ENCODE assay signal across 1 mouse cellular context in the genomic region with DNA sequence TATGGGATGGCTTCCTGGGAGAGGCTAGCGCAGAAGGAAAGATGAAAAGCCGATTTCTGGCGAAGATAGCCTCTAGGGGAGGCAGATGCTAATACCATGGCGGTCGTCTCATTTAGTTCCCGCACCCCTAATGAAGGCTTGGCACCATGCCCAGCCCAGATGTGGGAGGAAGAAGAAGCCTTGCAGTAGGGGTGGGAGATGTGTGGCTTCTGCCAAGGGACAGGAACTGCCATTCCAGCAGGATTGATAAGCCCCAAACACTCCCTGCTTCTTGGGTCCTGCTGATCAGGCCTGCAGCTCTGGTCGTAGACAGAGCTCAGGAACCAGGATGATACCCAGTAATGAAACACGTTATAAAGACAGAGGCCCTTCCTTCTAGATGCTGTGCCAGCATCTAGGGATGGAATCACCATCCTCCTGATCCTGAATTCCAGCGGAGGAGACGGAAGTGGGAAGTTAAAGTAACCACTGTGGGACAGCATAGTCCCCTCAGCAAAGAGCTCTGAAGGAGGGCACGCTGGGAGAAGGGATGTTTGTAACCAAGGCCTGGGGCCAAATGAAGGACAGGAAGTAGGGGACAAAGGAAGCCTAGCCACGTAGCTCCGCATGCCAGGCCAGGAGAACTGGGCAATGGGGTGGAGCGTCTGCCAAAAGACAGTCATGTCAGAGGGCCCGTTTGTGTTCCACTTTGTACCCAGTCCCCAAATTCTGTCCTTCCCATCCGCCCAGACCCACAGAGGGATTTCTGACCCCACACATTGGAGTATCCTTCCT.
TF ChIP-seq lines count a peak whose summit lies in the region.

No protein-coding gene starts in this region.

TF ChIP-seq in MEL, 35 proteins besides CTCF, POLR2A, EP300 and RAD21:
- TF ChIP-seq RCOR1 (IDR thresholded peaks at IDR 0.05; ENCODE audit: low read depth, low read length) (peak; percentile 59), NELFE (IDR thresholded peaks at IDR 0.05; ENCODE audit: low read depth, low read length) (no peak), SIN3A (IDR thresholded peaks at IDR 0.05; ENCODE audit: low read length) (peak; percentile 70; the same call in 1 of the 2 replicates), JUND (IDR thresholded peaks at IDR 0.05; ENCODE audit: low read depth, low read length) (no peak), HCFC1 (IDR thresholded peaks at IDR 0.05; ENCODE audit: low read depth, low read length) (0 out of 2 replicates have a peak, but pooled peaks have one; percentile 34), POLR2AphosphoS5 (IDR thresholded peaks at IDR 0.05; ENCODE audit: borderline replicate concordance, low read depth, low read length) (no peak), SMC3 (IDR thresholded peaks at IDR 0.05; ENCODE audit: low read depth, low read length) (no peak), ZC3H11A (IDR thresholded peaks at IDR 0.05; ENCODE audit: low read depth, low read length) (no peak), ZMIZ1 (IDR thresholded peaks at IDR 0.05; ENCODE audit: low read depth, low read length) (no peak), ETS1 (IDR thresholded peaks at IDR 0.05; ENCODE audit: low read depth, low read length) (peak; percentile 73), ZKSCAN1 (IDR thresholded peaks at IDR 0.05; ENCODE audit: low read depth, low read length) (no peak), CHD2 (IDR thresholded peaks at IDR 0.05; ENCODE audit: low read length) (no peak), TBP (IDR thresholded peaks at IDR 0.05; ENCODE audit: low read depth, low read length) (0 out of 2 replicates have a peak, but pooled peaks have one; percentile 54), ELF1 (IDR thresholded peaks at IDR 0.05; ENCODE audit: low read depth, low read length) (peak; percentile 55; the same call in 1 of the 2 replicates), POLR2AphosphoS2 (IDR thresholded peaks at IDR 0.05; ENCODE audit: low read length) (no peak), MEF2A (IDR thresholded peaks at IDR 0.05; ENCODE audit: extremely low read depth, insufficient replicate concordance, low read depth, low read length, poor library complexity, severe bottlenecking) (no peak), MAFK (IDR thresholded peaks at IDR 0.05; ENCODE audit: borderline replicate concordance, low read depth, low read length) (no peak), GATA1 (IDR thresholded peaks at IDR 0.05; ENCODE audit: low read depth, low read length) (peak; percentile 72), MYB (IDR thresholded peaks at IDR 0.05; ENCODE audit: low read depth, low read length) (0 out of 2 replicates have a peak, but pooled peaks have one; percentile 6), MYC (IDR thresholded peaks at IDR 0.05; ENCODE audit: low read depth, low read length) (peak; percentile 23; the same call in 1 of the 2 replicates), USF1 (IDR thresholded peaks at IDR 0.05; ENCODE audit: low read depth, low read length) (no peak), E2F4 (IDR thresholded peaks at IDR 0.05; ENCODE audit: borderline replicate concordance, low read depth, low read length) (no peak), ZNF384 (IDR thresholded peaks at IDR 0.05; ENCODE audit: low read depth, low read length) (no peak), NRF1 (IDR thresholded peaks at IDR 0.05; ENCODE audit: insufficient read depth, low read depth, low read length, poor library complexity, severe bottlenecking) (no peak), KAT2A (conservative IDR thresholded peaks at IDR 0.05; ENCODE audit: low read depth, low read length) (0 out of 2 replicates have a peak, but pooled peaks have one; percentile 15), BHLHE40 (IDR thresholded peaks at IDR 0.05; ENCODE audit: borderline replicate concordance, low read depth, low read length) (no peak), MAX (IDR thresholded peaks at IDR 0.05; ENCODE audit: low read length) (peak; percentile 47), UBTF (IDR thresholded peaks at IDR 0.05; ENCODE audit: borderline replicate concordance, insufficient read depth, low read depth, low read length) (no peak), CHD1 (IDR thresholded peaks at IDR 0.05; ENCODE audit: low read depth, low read length) (no peak), GABPA (IDR thresholded peaks at IDR 0.05; ENCODE audit: low read depth, low read length) (no peak), MAZ (IDR thresholded peaks at IDR 0.05; ENCODE audit: low read depth, low read length) (no peak), TAL1 (IDR thresholded peaks at IDR 0.05; ENCODE audit: low read length) (no peak), USF2 (IDR thresholded peaks at IDR 0.05; ENCODE audit: borderline replicate concordance in 1 of 2, insufficient read depth in 1 of 2, low read depth in 1 of 2, low read length in 2 of 2) (no peak), MXI1 (IDR thresholded peaks at IDR 0.05; ENCODE audit: low read depth, low read length) (peak; percentile 30; the same call in 1 of the 2 replicates), TCF12 (IDR thresholded peaks at IDR 0.05; ENCODE audit: low read depth, low read length) (peak; percentile 61)
TF ChIP-seq in MEL: peak in this region for 13.
